Mouse (Mus musculus): ENCODE measurements around the gene Slc39a11.

Gene Slc39a11

GRCm38 (mm10) chr11:113502968-113503367 is 146.9 kb downstream of the Slc39a11 start:
- no peak for DNase-seq

- DNase-seq = no peak
Measured at GRCm38 (mm10) chr11:113500631-113501305, 149.1 kb downstream of the Slc39a11 start.

- peak; percentile 72 for DNase-seq
Measured at GRCm38 (mm10) chr11:113498889-113499288, 151.0 kb downstream of the Slc39a11 start.

GRCm38 (mm10) chr11:113494021-113494546 is 155.8 kb downstream of the Slc39a11 start:
- DNase-seq = no peak

GRCm38 (mm10) chr11:113490530-113491520 is 159.1 kb downstream of the Slc39a11 start:
- no peak for DNase-seq

GRCm38 (mm10) chr11:113487603-113488335 is 162.1 kb downstream of the Slc39a11 start:
- peak; percentile 51 for DNase-seq

GRCm38 (mm10) chr11:113484037-113484436 is 165.8 kb downstream of the Slc39a11 start:
- DNase-seq = no peak

- no peak for DNase-seq
Measured at GRCm38 (mm10) chr11:113477550-113477949, 172.3 kb downstream of the Slc39a11 start.

- no peak for DNase-seq
Measured at GRCm38 (mm10) chr11:113476720-113477119, 173.2 kb downstream of the Slc39a11 start.

GRCm38 (mm10) chr11:113475491-113475890 is 174.4 kb downstream of the Slc39a11 start:
- no peak for DNase-seq

- no peak for DNase-seq
Measured at GRCm38 (mm10) chr11:113473998-113474534, 175.8 kb downstream of the Slc39a11 start.

GRCm38 (mm10) chr11:113471936-113472335 is 177.9 kb downstream of the Slc39a11 start:
- no peak for DNase-seq

- no peak for DNase-seq
Measured at GRCm38 (mm10) chr11:113469919-113470785, 179.7 kb downstream of the Slc39a11 start.

- no peak for DNase-seq
Measured at GRCm38 (mm10) chr11:113468016-113468415, 181.9 kb downstream of the Slc39a11 start.

GRCm38 (mm10) chr11:113467313-113467811 is 182.5 kb downstream of the Slc39a11 start:
- DNase-seq = no peak

- no peak for DNase-seq
Measured at GRCm38 (mm10) chr11:113460118-113460517, 189.8 kb downstream of the Slc39a11 start.

GRCm38 (mm10) chr11:113458582-113459210 is 191.2 kb downstream of the Slc39a11 start:
- no peak for DNase-seq

GRCm38 (mm10) chr11:113452861-113453568 is 196.9 kb downstream of the Slc39a11 start:
- DNase-seq = no peak

GRCm38 (mm10) chr11:113451301-113451700 is 198.6 kb downstream of the Slc39a11 start:
- no peak for DNase-seq

- DNase-seq = no peak
Measured at GRCm38 (mm10) chr11:113450665-113451064, 199.2 kb downstream of the Slc39a11 start.
